Mouse (Mus musculus) spleen, adult 2 months (tissue): Measurements from ENCODE around the gene Cep135.

Experiments
- CTCF ChIP-seq: fragments of 200-500 bp; IDR thresholded peaks from 2 replicates; pipeline ENCODE4 v1.5.1; 2011; ENCODE audit warnings: mild to moderate bottlenecking, inconsistent platforms; ENCODE audit not compliant: insufficient read depth, insufficient read length, insufficient replicate concordance; ENCODE audit errors: extremely low read depth
- POLR2A ChIP-seq: fragments of 200-500 bp; IDR thresholded peaks from 2 replicates; pipeline ENCODE4 v1.6.1; 2011; ENCODE audit warnings: low read depth, low read length, inconsistent platforms

GRCm38 (mm10) chr5:76691251-76691650 lies 102.8 kb downstream of the Cep135 start:
- TF ChIP-seq POLR2A, result no peak
- no peak for TF ChIP-seq CTCF
